Mouse (Mus musculus) limb, embryonic 14.5 days (tissue): ENCODE results near the gene Acadvl. TPM values are rescaled to one million over a fixed set of nuclear protein-coding genes. Genes with fewer than 3 reads are reported as not detected.
A peak's percentile ranks its signal among the peaks of the same experiment; 100 is the strongest.
"Not testable (repeated sequence)": the region's sequence is repeated elsewhere in the genome, so short reads cannot be mapped to it uniquely, and the experiment has no call there.

Experiments used
- ATAC-seq: fragments of 200-750 bp; cut with Nextera tagmentation; 2 replicates; pipeline ENCODE4 v1.8.0; 2017; ENCODE audit warnings: low read depth, moderate number of reproducible peaks, moderate TSS enrichment; ENCODE audit not compliant: low FRiP score
- DNase-seq: peaks from one replicate; pipeline ENCODE4 v3.0.0-alpha.2; 2015; ENCODE audit warnings: low spot score
- H3K27ac ChIP-seq: fragments of 300-500 bp; sonication (generic); replicated peaks from 2 replicates; pipeline ENCODE4 v1.5.1; 2014; ENCODE audit warnings: low read depth, mild to moderate bottlenecking, low read length, moderate library complexity, mixed read lengths
- H3K27me3 ChIP-seq: fragments of 300-500 bp; sonication (generic); 2 replicates; pipeline ENCODE4 v1.6.1; 2014; ENCODE audit warnings: low read length, mixed read lengths; ENCODE audit not compliant: control insufficient read depth, insufficient read depth
- H3K36me3 ChIP-seq: fragments of 300-500 bp; sonication (generic); 2 replicates; pipeline ENCODE4 v1.6.1; 2014; ENCODE audit warnings: mild to moderate bottlenecking, low read length, moderate library complexity, mixed read lengths; ENCODE audit not compliant: control insufficient read depth, insufficient read depth
- H3K4me1 ChIP-seq: fragments of 300-500 bp; sonication (generic); 2 replicates; pipeline ENCODE4 v1.6.1; 2014; ENCODE audit warnings: antibody characterized with exemption, low read length, mixed read lengths; ENCODE audit not compliant: control insufficient read depth, insufficient read depth
- H3K4me2 ChIP-seq: fragments of 300-500 bp; sonication (generic); replicated peaks from 2 replicates; pipeline ENCODE4 v1.6.1; 2014; ENCODE audit warnings: low read depth, mild to moderate bottlenecking, low read length, moderate library complexity; ENCODE audit not compliant: severe bottlenecking
- H3K4me3 ChIP-seq: fragments of 300-500 bp; sonication (generic); replicated peaks from 2 replicates; pipeline ENCODE4 v1.5.1; 2014; ENCODE audit warnings: low read length
- H3K9ac ChIP-seq: fragments of 300-500 bp; sonication (generic); 2 replicates; pipeline ENCODE4 v1.6.1; 2014; ENCODE audit warnings: mild to moderate bottlenecking, low read depth, low read length, moderate library complexity; ENCODE audit not compliant: severe bottlenecking
- H3K9me3 ChIP-seq: fragments of 300-500 bp; sonication (generic); 2 replicates; pipeline ENCODE4 v1.6.1; 2016; ENCODE audit warnings: low read length; ENCODE audit not compliant: control insufficient read depth
- POLR2A ChIP-seq: fragments of 200-500 bp; IDR thresholded peaks from 2 replicates; pipeline ENCODE4 v1.8.0; 2012; ENCODE audit warnings: inconsistent platforms, mild to moderate bottlenecking, moderate library complexity, borderline replicate concordance; ENCODE audit not compliant: insufficient read depth, insufficient read length; ENCODE audit errors: extremely low read depth
- WGBS: fragments of 180-500 bp; shearing (Covaris S2); extraction: QIAGEN DNeasy Blood & Tissue Kit; methylation state at CpG from one replicate; pipeline ENCODE4 v1.1.7; 2014; 5-methylcytosine and 5-hydroxymethylcytosine counted together
- polyA plus RNA-seq, 2 experiments: library from polyadenylated mRNA; depleted of rRNA in 1 of 2; stranded (reverse) in 1 of 2; unstranded in 1 of 2; fragments of >200 nt; fragmentation: Nextera tagmentation in 1 of 2; extraction: Ambion mirVana in 1 of 2; gene quantifications; 2 replicates each; pipeline versions ENCODE4 v1.2.1 to v1.2.3; 2012 to 2014

Acadvl gene
- polyA plus RNA-seq, 2 experiments: 55.4 to 71.8 TPM

- peak within 1 kb of the TSS; percentile 89 for H3K4me2 ChIP-seq
- H3K36me3 ChIP-seq: peaks cover 22% of the 10 kb centered on the region
- ATAC-seq: no peak
- H3K4me3 ChIP-seq: peak within 1 kb of the TSS; percentile 79
- no peaks in the 10 kb centered on the region for H3K9me3 ChIP-seq
- peak within 1 kb of the TSS; percentile 49 for H3K27ac ChIP-seq
- DNase-seq: no peak
- peak within 1 kb of the TSS; percentile 88 for H3K9ac ChIP-seq
- no peaks in the 10 kb centered on the region for H3K27me3 ChIP-seq
- peaks cover 41% of the 10 kb centered on the region for H3K4me1 ChIP-seq
- TF ChIP-seq POLR2A: no peak
- WGBS: 80% methylated on average over 3 of the region's 3 CpGs
Observed at GRCm38 (mm10) chr11:70016669-70017068, 1.5 kb upstream of the Acadvl start, which contains the start of gene Dlg4. TSS of gene Dlg4 (plus strand) at chr11:70016942.

GRCm38 (mm10) chr11:70016177-70016576 is 966 bp upstream of the Acadvl start:
- H3K4me1 ChIP-seq: peaks cover 41% of the 10 kb centered on the region

GRCm38 (mm10) chr11:70015677-70016076 is 466 bp upstream of the Acadvl start:
- no peaks in the 10 kb centered on the region for H3K27me3 ChIP-seq
- H3K36me3 ChIP-seq: peaks cover 32% of the 10 kb centered on the region
- peak overlapping the region; percentile 55; the same call in 1 of the 2 replicates for H3K4me3 ChIP-seq
- WGBS: 72% methylated on average over 6 of the region's 6 CpGs
- DNase-seq (no peak), ATAC-seq (no peak)
- no peaks in the 10 kb centered on the region for H3K9me3 ChIP-seq
- H3K27ac ChIP-seq: no peak overlapping the region
- peaks cover 38% of the 10 kb centered on the region for H3K4me1 ChIP-seq
- peak overlapping the region; percentile 85 for H3K4me2 ChIP-seq
- no peak for TF ChIP-seq POLR2A
- no peak overlapping the region for H3K9ac ChIP-seq

More at GRCm38 (mm10) chr11:70016177-70016576, 966 bp upstream of the Acadvl start:
- not testable (repeated sequence) for H3K9ac ChIP-seq, H3K27me3 ChIP-seq, H3K27ac ChIP-seq, H3K4me3 ChIP-seq, DNase-seq, ATAC-seq, H3K9me3 ChIP-seq, H3K4me2 ChIP-seq
- H3K36me3 ChIP-seq: peaks cover 27% of the 10 kb centered on the region
- WGBS: 87% methylated on average over 2 of the region's 2 CpGs

GRCm38 (mm10) chr11:70014051-70014450 is 1.2 kb downstream of the Acadvl start:
- ATAC-seq (no peak), DNase-seq (no peak)
- H3K4me1 ChIP-seq: peaks cover 23% of the 10 kb centered on the region
- H3K27ac ChIP-seq: no peak overlapping the region
- H3K27me3 ChIP-seq: no peaks in the 10 kb centered on the region
- no peaks in the 10 kb centered on the region for H3K9me3 ChIP-seq
- peaks cover 48% of the 10 kb centered on the region for H3K36me3 ChIP-seq
- WGBS: 58% methylated on average over 5 of the region's 5 CpGs
- no peak overlapping the region; the same call in 1 of the 2 replicates for H3K4me2 ChIP-seq
- TF ChIP-seq POLR2A: no peak
- H3K9ac ChIP-seq: no peak overlapping the region
- H3K4me3 ChIP-seq: no peak overlapping the region

- Histone ChIP-seq H3K4me1 (peaks cover 20% of the 10 kb centered on the region), H3K4me3 (no peak overlapping the region), H3K9me3 (no peaks in the 10 kb centered on the region), H3K27ac (no peak overlapping the region), H3K27me3 (no peaks in the 10 kb centered on the region), H3K36me3 (peaks cover 55% of the 10 kb centered on the region), H3K4me2 (no peak overlapping the region), H3K9ac (no peak overlapping the region)
- no peak for ATAC-seq
- TF ChIP-seq POLR2A: no peak
- DNase-seq: no peak
- WGBS: 90% methylated on average over 3 of the region's 3 CpGs
Observed at GRCm38 (mm10) chr11:70013408-70013807, 1.8 kb downstream of the Acadvl start.

GRCm38 (mm10) chr11:70012931-70013330 is 2.3 kb downstream of the Acadvl start:
- no peaks in the 10 kb centered on the region for H3K27me3 ChIP-seq
- no peak overlapping the region for H3K4me2 ChIP-seq
- H3K27ac ChIP-seq: no peak overlapping the region
- TF ChIP-seq POLR2A: no peak
- WGBS: 86% methylated on average over 9 of the region's 9 CpGs
- ATAC-seq: no peak
- H3K4me1 ChIP-seq: peaks cover 18% of the 10 kb centered on the region
- H3K9ac ChIP-seq: no peak overlapping the region
- peaks cover 60% of the 10 kb centered on the region for H3K36me3 ChIP-seq
- no peak for DNase-seq
- H3K9me3 ChIP-seq: no peaks in the 10 kb centered on the region
- no peak overlapping the region for H3K4me3 ChIP-seq
